In the genomic region with DNA sequence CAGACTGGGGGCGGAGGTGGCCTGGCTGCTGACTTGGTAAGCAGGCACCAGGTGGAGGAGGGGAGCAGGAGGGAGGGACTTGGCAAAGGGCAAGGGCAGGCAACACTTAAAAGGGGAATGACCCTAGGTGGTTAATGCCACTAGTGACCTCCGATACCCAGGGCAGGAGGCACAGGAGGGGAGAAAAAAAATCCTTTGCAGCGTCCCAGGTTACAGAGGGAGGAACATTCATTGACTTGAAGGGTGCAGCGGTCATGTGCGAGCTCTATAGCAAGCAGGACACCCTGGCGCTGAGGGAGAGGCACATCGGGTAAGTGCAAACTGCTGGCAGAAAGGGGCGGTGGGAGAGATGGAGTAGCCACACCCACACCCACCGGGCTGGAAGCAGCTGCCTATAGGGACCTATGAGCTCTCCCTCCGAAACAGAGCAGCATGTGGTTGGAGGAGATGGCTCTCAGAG, we compare ENCODE assay signal across 9 mouse cellular contexts. TPM values are rescaled to one million over a fixed set of nuclear protein-coding genes. Genes with fewer than 3 reads are reported as not detected.
DNase-seq lines count a peak whose midpoint lies in the region; ATAC-seq and TF ChIP-seq lines count a peak whose summit lies in the region.
"Had no signal": no experiment of that assay in that cellular context is flagged by ENCODE, and none has a peak within 500 bp of the region (broad histone marks: within the 10 kb centered on the region; RNA-seq: fewer than 3 reads in every experiment).

TSS of gene Etnppl (plus strand) at position 10 of the 460 bp plus-strand sequence.

- peak; percentile 39; the same call in 1 of the 2 replicates for ATAC-seq in forebrain, embryonic 12.5 days (ENCODE audit: low FRiP score)
- ATAC-seq in kidney, embryonic 15.5 days (replicated peaks; ENCODE audit: low FRiP score) = peak; percentile 89
- no peak for ATAC-seq in midbrain, postnatal 0 days (ENCODE audit: low FRiP score)
- no peak for ATAC-seq in megakaryocyte progenitor cell, adult 5-6 weeks (replicated peaks; ENCODE audit: poor library complexity)

- no peak within 1 kb of the TSS for H3K27ac ChIP-seq in forebrain, embryonic 12.5 days
- H3K27ac ChIP-seq in kidney, embryonic 15.5 days = no peak within 1 kb of the TSS
- H3K27ac ChIP-seq in midbrain, postnatal 0 days (ENCODE audit: low read depth, low read length) = no peak within 1 kb of the TSS

- H3K4me1 ChIP-seq in lung, adult 2 months (ENCODE audit: control insufficient read depth, insufficient read depth, low read length) = no peaks in the 10 kb centered on the region
- peaks cover 7% of the 10 kb centered on the region for H3K4me1 ChIP-seq in forebrain, embryonic 12.5 days
- H3K4me1 ChIP-seq in kidney, embryonic 15.5 days = peaks cover 9% of the 10 kb centered on the region
- H3K4me1 ChIP-seq in midbrain, postnatal 0 days (ENCODE audit: insufficient read depth, low read length) = no peaks in the 10 kb centered on the region

- peak within 1 kb of the TSS; percentile 37 for H3K4me2 ChIP-seq in forebrain, embryonic 12.5 days
- H3K4me2 ChIP-seq in kidney, embryonic 15.5 days = peak within 1 kb of the TSS; percentile 60
- H3K4me2 ChIP-seq in midbrain, postnatal 0 days (ENCODE audit: low read depth, low read length, poor library complexity, severe bottlenecking) = peak within 1 kb of the TSS; percentile 38

- H3K9ac ChIP-seq in forebrain, embryonic 12.5 days = no peak within 1 kb of the TSS; the same call in 1 of the 2 replicates
- peak within 1 kb of the TSS; percentile 17; the same call in 1 of the 2 replicates for H3K9ac ChIP-seq in kidney, embryonic 15.5 days
- H3K9ac ChIP-seq in midbrain, postnatal 0 days (replicated peaks; ENCODE audit: low read length, poor library complexity, severe bottlenecking) = no peak within 1 kb of the TSS

- DNase-seq in lung, adult 2 months = peak; percentile 11
- DNase-seq in lung, postnatal 10 days = no peak
- no peak for DNase-seq in midbrain, postnatal 0 days (ENCODE audit: low spot score)
- no peak for DNase-seq in spleen, postnatal 10 days (ENCODE audit: low spot score in 2 of 2)
- no peak for DNase-seq in right cerebral cortex, postnatal 10 days (ENCODE audit: low spot score in 2 of 2)

- H3K27me3 ChIP-seq in forebrain, embryonic 12.5 days = no peaks in the 10 kb centered on the region; the same call in none of the 2 replicates
- H3K27me3 ChIP-seq in kidney, embryonic 15.5 days = peaks cover 3% of the 10 kb centered on the region; the same call in 1 of the 2 replicates
- no peaks in the 10 kb centered on the region for H3K27me3 ChIP-seq in midbrain, postnatal 0 days (ENCODE audit: insufficient read depth, low read length)

- no peak for TF ChIP-seq POLR2A in lung, adult 2 months (IDR thresholded peaks at IDR 0.05; ENCODE audit: borderline replicate concordance, extremely low read depth, low read depth, low read length)

- no peak for TF ChIP-seq CTCF in lung, adult 2 months (IDR thresholded peaks at IDR 0.05; ENCODE audit: insufficient read depth, low read length)
- TF ChIP-seq CTCF in midbrain, postnatal 0 days (IDR thresholded peaks at IDR 0.05) = no peak

- no peak within 1 kb of the TSS for H3K4me3 ChIP-seq in lung, adult 2 months (replicated peaks; ENCODE audit: extremely low read depth, low read depth, low read length)
- 0 out of 2 replicates have a peak within 1 kb of the TSS, but pooled peaks have one; percentile 11 for H3K4me3 ChIP-seq in forebrain, embryonic 12.5 days (replicated peaks)
- peak within 1 kb of the TSS; percentile 29 for H3K4me3 ChIP-seq in kidney, embryonic 15.5 days (replicated peaks)
- H3K4me3 ChIP-seq in midbrain, postnatal 0 days (ENCODE audit: low read depth, low read length) = no peak within 1 kb of the TSS
- H3K4me3 ChIP-seq: megakaryocyte, embryonic 14.5 days had no signal

- H3K36me3 ChIP-seq in forebrain, embryonic 12.5 days (replicated peaks) = no peaks in the 10 kb centered on the region
- H3K36me3 ChIP-seq in kidney, embryonic 15.5 days = no peaks in the 10 kb centered on the region
- no peaks in the 10 kb centered on the region for H3K36me3 ChIP-seq in midbrain, postnatal 0 days (ENCODE audit: insufficient read depth, low read length)

- no peaks in the 10 kb centered on the region for H3K9me3 ChIP-seq in forebrain, embryonic 12.5 days
- H3K9me3 ChIP-seq in kidney, embryonic 15.5 days (replicated peaks) = no peaks in the 10 kb centered on the region
- H3K9me3 ChIP-seq in midbrain, postnatal 0 days (ENCODE audit: low read length) = no peaks in the 10 kb centered on the region

- 6% methylated on average over 10 of the region's 10 CpGs for WGBS in lung, adult 2 months
- WGBS in forebrain, embryonic 12.5 days = 6% methylated on average over 10 of the region's 10 CpGs
- 4% methylated on average over 10 of the region's 10 CpGs for WGBS in kidney, embryonic 15.5 days
- 9% methylated on average over 10 of the region's 10 CpGs for WGBS in midbrain, postnatal 0 days

RNA-seq across cellular contexts. Expression of gene Etnppl, which starts in this region (rescaled TPM):
- not detected in 2 replicates for polyA plus RNA-seq in lung, adult 2 months (2012; rRNA removed)
- not detected in 2 replicates for polyA plus RNA-seq in forebrain, embryonic 12.5 days (2016; fragmentation: Nextera tagmentation; extraction: Ambion mirVana)
- polyA plus RNA-seq in kidney, embryonic 15.5 days (2015; fragmentation: Nextera tagmentation; extraction: Ambion mirVana) = 0.46 and 0.49 TPM in 2 replicates
- 0.11 and 0.57 TPM in 2 replicates for total RNA-seq in midbrain, postnatal 0 days (2014; rRNA removed)
- polyA plus RNA-seq in midbrain, postnatal 0 days (2015; fragmentation: Nextera tagmentation; extraction: Ambion mirVana) = 0.15 TPM in 1 of 2 replicates, not detected in the other
- not detected in 2 replicates for total RNA-seq in megakaryocyte progenitor cell, adult 5-6 weeks (2015)
- not detected in 2 replicates for total RNA-seq in megakaryocyte progenitor cell, adult 5-6 weeks (2017)

Comparison
In these comparisons a context has a peak if more than half of its experiments do, and no peak if none do; other contexts are left out.
1. Peak in DNase-seq in lung, adult 2 months; RNA of the gene not detected or under 1 TPM.
2. Peak in ATAC-seq, H3K4me3 ChIP-seq and H3K4me2 ChIP-seq in forebrain, embryonic 12.5 days; RNA of the gene not detected or under 1 TPM.
3. Peak in ATAC-seq, H3K4me3 ChIP-seq, H3K9ac ChIP-seq and H3K4me2 ChIP-seq in kidney, embryonic 15.5 days; RNA of the gene not detected or under 1 TPM.